Comparison of ENCODE assay signal across 8 mouse cellular contexts in genomic region chr3:93556599-93556998, GRCm38 (mm10). TPM values are rescaled to one million over a fixed set of nuclear protein-coding genes. Genes with fewer than 3 reads are reported as not detected.
A peak's percentile ranks its signal among the peaks of the same experiment; 100 is the strongest.
DNase-seq lines count a peak whose midpoint lies in the region; ATAC-seq and TF ChIP-seq lines count a peak whose summit lies in the region.

No protein-coding gene starts in this region.

- peak overlapping the region; percentile 90 for H3K4me2 ChIP-seq in heart, embryonic 14.5 days (ENCODE audit: low read length)
- H3K4me2 ChIP-seq in forebrain, postnatal 0 days (ENCODE audit: low read depth), result peak overlapping the region; percentile 80
- H3K4me2 ChIP-seq in midbrain, embryonic 14.5 days (ENCODE audit: low read length), result peak overlapping the region; percentile 2; the same call in 1 of the 2 replicates

- TF ChIP-seq CTCF in ES-Bruce4 (IDR thresholded peaks at IDR 0.05; ENCODE audit: low read depth, low read length), result no peak
- no peak for TF ChIP-seq CTCF in forebrain, postnatal 0 days (IDR thresholded peaks at IDR 0.05; ENCODE audit: low read depth)

- TF ChIP-seq EP300 in ES-Bruce4 (IDR thresholded peaks at IDR 0.05; ENCODE audit: insufficient read depth, low read depth, low read length), result no peak

- H3K4me3 ChIP-seq in heart, embryonic 14.5 days (ENCODE audit: control insufficient read depth in 1 of 2, insufficient read depth in 1 of 2, low read depth in 1 of 2, low read length in 2 of 2), result peak overlapping the region; percentile 72 to 84; a peak in 3 of 4 replicates
- no peak overlapping the region for H3K4me3 ChIP-seq in ES-Bruce4 (ENCODE audit: low read depth, low read length)
- peak overlapping the region; percentile 57; the same call in 1 of the 2 replicates for H3K4me3 ChIP-seq in forebrain, postnatal 0 days (ENCODE audit: low read depth, low read length)
- H3K4me3 ChIP-seq in midbrain, embryonic 14.5 days (replicated peaks; ENCODE audit: low read depth, low read length), result no peak overlapping the region

- WGBS in heart, embryonic 14.5 days, result 33% methylated on average over 1 of the region's 1 CpGs
- WGBS in forebrain, postnatal 0 days, result 63% methylated on average over 1 of the region's 1 CpGs
- 89% methylated on average over 1 of the region's 1 CpGs for WGBS in midbrain, embryonic 14.5 days

- DNase-seq in heart, adult 18-20 months, result no peak
- no peak for DNase-seq in forebrain, postnatal 0 days
- DNase-seq in midbrain, embryonic 14.5 days, result no peak
- DNase-seq in frontal cortex, postnatal 14 days (ENCODE audit: low spot score in 2 of 2), result no peak
- DNase-seq in thymus, postnatal 4 days, result no peak
- DNase-seq in left cerebral cortex, adult 11 months (ENCODE audit: low spot score), result no peak

- no peaks in the 10 kb centered on the region for H3K9me3 ChIP-seq in heart, embryonic 14.5 days (ENCODE audit: control insufficient read depth, low read length)
- H3K9me3 ChIP-seq in ES-Bruce4 (replicated peaks; ENCODE audit: control insufficient read depth, insufficient read depth, low read length, poor library complexity, severe bottlenecking), result no peaks in the 10 kb centered on the region
- H3K9me3 ChIP-seq in forebrain, postnatal 0 days (ENCODE audit: low read length), result no peaks in the 10 kb centered on the region
- no peaks in the 10 kb centered on the region for H3K9me3 ChIP-seq in midbrain, embryonic 14.5 days (ENCODE audit: control insufficient read depth, low read length)

- peak overlapping the region in 1 of 2 experiments; percentile 82; a peak in 2 of 4 replicates for H3K27ac ChIP-seq in heart, embryonic 14.5 days (replicated peaks in 1 of 2; ENCODE audit: control insufficient read depth in 1 of 2, insufficient read depth in 1 of 2, low read depth in 2 of 2, low read length in 2 of 2)
- peak overlapping the region; percentile 54; the same call in 1 of the 2 replicates for H3K27ac ChIP-seq in ES-Bruce4 (ENCODE audit: insufficient read depth, low read length)
- no peak overlapping the region for H3K27ac ChIP-seq in forebrain, postnatal 0 days (ENCODE audit: low read depth, low read length)
- no peak overlapping the region for H3K27ac ChIP-seq in midbrain, embryonic 14.5 days (replicated peaks; ENCODE audit: low read depth, low read length)

- H3K36me3 ChIP-seq in heart, embryonic 14.5 days (ENCODE audit: control insufficient read depth, insufficient read depth, low read length), result peaks cover 13% of the 10 kb centered on the region
- H3K36me3 ChIP-seq in ES-Bruce4 (ENCODE audit: control insufficient read depth, insufficient read depth, low read length, poor library complexity, severe bottlenecking), result peaks cover 4% of the 10 kb centered on the region
- no peaks in the 10 kb centered on the region for H3K36me3 ChIP-seq in forebrain, postnatal 0 days (ENCODE audit: insufficient read depth)
- H3K36me3 ChIP-seq in midbrain, embryonic 14.5 days (ENCODE audit: control insufficient read depth, insufficient read depth, low read length), result no peaks in the 10 kb centered on the region

- ATAC-seq in heart, embryonic 14.5 days (ENCODE audit: insufficient number of reproducible peaks, insufficient read depth, low FRiP score, low read depth), result no peak
- no peak for ATAC-seq in forebrain, postnatal 0 days
- no peak for ATAC-seq in midbrain, embryonic 14.5 days (ENCODE audit: low FRiP score, low TSS enrichment)

- no peaks in the 10 kb centered on the region for H3K27me3 ChIP-seq in heart, embryonic 14.5 days (ENCODE audit: control insufficient read depth, insufficient read depth, low read length)
- H3K27me3 ChIP-seq in ES-Bruce4 (ENCODE audit: control insufficient read depth, insufficient read depth, low read length, poor library complexity, severe bottlenecking), result no peaks in the 10 kb centered on the region; the same call in 1 of the 2 replicates
- H3K27me3 ChIP-seq in forebrain, postnatal 0 days (ENCODE audit: insufficient read depth, low read length), result no peaks in the 10 kb centered on the region
- H3K27me3 ChIP-seq in midbrain, embryonic 14.5 days (ENCODE audit: control insufficient read depth, insufficient read depth, low read length), result peaks cover 6% of the 10 kb centered on the region; the same call in 1 of the 2 replicates

- peaks cover 7 to 30% of the 10 kb centered on the region in 2 experiments; a peak in 3 of 4 replicates for H3K4me1 ChIP-seq in heart, embryonic 14.5 days (ENCODE audit: control insufficient read depth in 2 of 2, insufficient read depth in 2 of 2, low read length in 2 of 2)
- H3K4me1 ChIP-seq in ES-Bruce4 (ENCODE audit: control insufficient read depth, insufficient read depth, low read length), result peaks cover 5% of the 10 kb centered on the region
- peaks cover 4% of the 10 kb centered on the region for H3K4me1 ChIP-seq in forebrain, postnatal 0 days (ENCODE audit: insufficient read depth)
- H3K4me1 ChIP-seq in midbrain, embryonic 14.5 days (ENCODE audit: control insufficient read depth, insufficient read depth, low read length), result peaks cover 7% of the 10 kb centered on the region; the same call in 1 of the 2 replicates

- no peak for TF ChIP-seq POLR2A in ES-Bruce4 (IDR thresholded peaks at IDR 0.05; ENCODE audit: insufficient read depth, low read length)

- H3K9ac ChIP-seq in heart, embryonic 14.5 days (ENCODE audit: low read length), result peak overlapping the region; percentile 83
- peak overlapping the region; percentile 11; the same call in 1 of the 2 replicates for H3K9ac ChIP-seq in ES-Bruce4 (ENCODE audit: low read depth, poor library complexity, severe bottlenecking)
- H3K9ac ChIP-seq in forebrain, postnatal 0 days, result 0 out of 2 replicates have a peak overlapping the region, but pooled peaks have one; percentile 3
- no peak overlapping the region for H3K9ac ChIP-seq in midbrain, embryonic 14.5 days (replicated peaks; ENCODE audit: low read length)

RNA-seq across cellular contexts. Expression of gene S100a10, which starts 1.7 kb away (rescaled TPM):
- polyA plus RNA-seq in heart, embryonic 14.5 days (2014; fragmentation: Nextera tagmentation; extraction: Ambion mirVana), result 211 and 238 TPM in 2 replicates
- 100 to 1,000 TPM in 1 of 2 experiments, 10 to 100 TPM in 1; 92.1 to 100 TPM for total RNA-seq in heart, adult 18-20 months (2021)
- 468 and 470 TPM in 2 replicates for polyA plus RNA-seq in ES-Bruce4 (2011; ENCODE audit: insufficient read depth, insufficient read length, low read depth, missing spikeins)
- total RNA-seq in forebrain, postnatal 0 days (2014; rRNA removed), result 139 and 198 TPM in 2 replicates
- polyA plus RNA-seq in forebrain, postnatal 0 days (2015; fragmentation: Nextera tagmentation; extraction: Ambion mirVana), result 187 and 244 TPM in 2 replicates
- polyA plus RNA-seq in midbrain, embryonic 14.5 days (2014; fragmentation: Nextera tagmentation; extraction: Ambion mirVana), result 67.9 and 86.5 TPM in 2 replicates

RNA-seq across cellular contexts. Expression of gene S100a11, which starts 36.3 kb away (rescaled TPM):
- 880 and 961 TPM in 2 replicates for polyA plus RNA-seq in heart, embryonic 14.5 days (2014; fragmentation: Nextera tagmentation; extraction: Ambion mirVana)
- total RNA-seq in heart, adult 18-20 months (2021), result 10 to 100 TPM; 52.4 to 78.2 TPM
- polyA plus RNA-seq in ES-Bruce4 (2011; ENCODE audit: insufficient read depth, insufficient read length, low read depth, missing spikeins), result 661 and 677 TPM in 2 replicates
- total RNA-seq in forebrain, postnatal 0 days (2014; rRNA removed), result 9.8 and 17.1 TPM in 2 replicates
- 169 and 172 TPM in 2 replicates for polyA plus RNA-seq in forebrain, postnatal 0 days (2015; fragmentation: Nextera tagmentation; extraction: Ambion mirVana)
- 94.0 and 157 TPM in 2 replicates for polyA plus RNA-seq in midbrain, embryonic 14.5 days (2014; fragmentation: Nextera tagmentation; extraction: Ambion mirVana)

Comparison
In these comparisons a context has a peak if more than half of its experiments do, and no peak if none do; other contexts are left out.
1. H3K4me2 ChIP-seq: peak in every context shown above with its lines; median percentile 90 in heart, embryonic 14.5 days; 80 in forebrain, postnatal 0 days; 2 in midbrain, embryonic 14.5 days.
2. H3K4me3 ChIP-seq: peak in heart, embryonic 14.5 days (2 of 2) and forebrain, postnatal 0 days (single experiment); none in ES-Bruce4 (single experiment) and midbrain, embryonic 14.5 days (single experiment).